Mouse (Mus musculus): ENCODE data around the gene Tmcc1. TPM values are rescaled to one million over a fixed set of nuclear protein-coding genes. Genes with fewer than 3 reads are reported as not detected.

The Tmcc1 gene
- total RNA-seq, 1 experiment from 2014 or later: 102 TPM

DNA sequence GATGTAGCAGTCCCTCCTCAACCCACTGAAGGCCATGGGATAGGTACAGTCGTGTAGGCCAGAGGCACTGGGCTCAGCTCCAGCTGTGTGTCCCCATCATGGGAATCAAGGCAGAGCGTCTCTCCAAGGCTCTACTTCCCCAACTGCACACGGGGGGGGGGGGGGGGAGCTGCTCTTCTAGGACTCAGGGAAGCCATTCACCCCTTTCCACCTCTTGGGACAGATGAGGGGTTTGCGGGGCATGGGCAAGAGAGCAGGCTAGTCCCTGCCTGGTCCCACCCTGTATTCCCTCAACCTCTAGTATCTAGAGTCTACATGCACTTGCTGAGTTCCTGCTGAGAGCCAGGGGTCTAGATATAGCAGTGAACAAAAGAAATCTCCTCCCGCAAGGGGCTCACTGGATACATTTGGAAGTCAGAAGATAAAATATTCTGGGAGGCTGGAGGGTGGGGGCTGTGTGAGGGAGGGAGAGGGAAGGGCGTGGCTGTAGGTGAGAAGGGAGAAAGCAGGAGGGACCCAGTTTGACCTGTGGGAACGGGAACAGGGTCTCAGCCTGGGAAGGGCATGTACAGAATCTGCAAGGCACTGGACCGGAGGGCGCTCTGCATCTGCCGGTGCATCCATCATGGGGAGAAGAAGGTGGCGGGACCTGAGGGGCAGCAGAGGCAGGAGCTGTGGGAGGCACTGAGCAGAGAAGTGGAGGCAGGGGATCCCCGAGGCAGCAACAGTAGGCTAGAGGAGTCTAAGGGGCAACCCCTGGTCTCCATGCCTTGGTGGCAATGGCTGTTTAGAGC is 190.8 kb downstream of the Tmcc1 start:
- ATAC-seq (replicated peaks; ENCODE audit: insufficient number of reproducible peaks, low FRiP score, low TSS enrichment, poor library complexity, severe bottlenecking): no peak

GRCm38 (mm10) chr6:116000851-116001250 is 192.4 kb downstream of the Tmcc1 start:
- no peak for ATAC-seq (replicated peaks; ENCODE audit: insufficient number of reproducible peaks, low FRiP score, low TSS enrichment, poor library complexity, severe bottlenecking)

DNA sequence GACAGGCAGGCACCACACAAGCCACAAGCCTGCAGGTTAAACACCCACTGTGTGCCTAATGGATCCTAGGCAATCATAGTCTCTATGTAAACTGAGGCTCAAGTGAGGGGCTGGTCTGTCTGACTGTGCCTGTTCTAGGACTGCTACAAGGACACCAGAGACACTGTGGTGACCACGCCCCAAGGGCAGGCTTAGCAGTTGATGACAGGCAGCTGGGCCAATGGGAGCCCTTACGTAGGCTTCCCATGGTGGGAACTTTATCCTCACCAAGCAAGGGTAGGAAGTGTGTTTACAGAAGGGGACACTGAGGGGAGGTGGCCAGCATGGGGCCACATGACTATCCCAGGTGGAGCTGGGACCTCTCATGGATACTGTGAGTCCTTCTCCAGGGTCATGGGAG is 194.1 kb downstream of the Tmcc1 start:
- no peak for ATAC-seq (replicated peaks; ENCODE audit: insufficient number of reproducible peaks, low FRiP score, low TSS enrichment, poor library complexity, severe bottlenecking)

DNA sequence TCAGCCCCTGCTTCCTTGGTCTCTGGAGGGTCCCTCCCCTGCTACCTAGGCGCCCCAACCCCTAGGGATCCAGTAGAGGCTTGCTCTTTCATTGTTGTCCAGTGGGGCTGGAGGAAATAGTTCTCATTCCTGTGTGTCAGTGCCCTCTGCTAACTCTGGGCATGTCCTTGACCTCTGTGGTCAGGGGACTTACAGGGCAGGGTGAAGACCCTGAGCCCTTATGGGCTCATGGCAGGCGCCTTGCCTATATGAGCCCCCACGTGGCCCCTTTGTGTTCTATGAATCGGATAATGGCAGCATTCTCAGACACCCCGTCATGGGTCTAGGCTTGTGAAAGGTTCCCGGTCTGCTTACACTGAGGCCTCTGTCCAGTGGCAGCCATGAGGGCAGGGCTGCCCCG is 194.5 kb downstream of the Tmcc1 start:
- ATAC-seq (replicated peaks; ENCODE audit: insufficient number of reproducible peaks, low FRiP score, low TSS enrichment, poor library complexity, severe bottlenecking): no peak

- no peak for ATAC-seq (replicated peaks; ENCODE audit: insufficient number of reproducible peaks, low FRiP score, low TSS enrichment, poor library complexity, severe bottlenecking)
Observed at GRCm38 (mm10) chr6:115997726-115998311, 195.5 kb downstream of the Tmcc1 start.

DNA sequence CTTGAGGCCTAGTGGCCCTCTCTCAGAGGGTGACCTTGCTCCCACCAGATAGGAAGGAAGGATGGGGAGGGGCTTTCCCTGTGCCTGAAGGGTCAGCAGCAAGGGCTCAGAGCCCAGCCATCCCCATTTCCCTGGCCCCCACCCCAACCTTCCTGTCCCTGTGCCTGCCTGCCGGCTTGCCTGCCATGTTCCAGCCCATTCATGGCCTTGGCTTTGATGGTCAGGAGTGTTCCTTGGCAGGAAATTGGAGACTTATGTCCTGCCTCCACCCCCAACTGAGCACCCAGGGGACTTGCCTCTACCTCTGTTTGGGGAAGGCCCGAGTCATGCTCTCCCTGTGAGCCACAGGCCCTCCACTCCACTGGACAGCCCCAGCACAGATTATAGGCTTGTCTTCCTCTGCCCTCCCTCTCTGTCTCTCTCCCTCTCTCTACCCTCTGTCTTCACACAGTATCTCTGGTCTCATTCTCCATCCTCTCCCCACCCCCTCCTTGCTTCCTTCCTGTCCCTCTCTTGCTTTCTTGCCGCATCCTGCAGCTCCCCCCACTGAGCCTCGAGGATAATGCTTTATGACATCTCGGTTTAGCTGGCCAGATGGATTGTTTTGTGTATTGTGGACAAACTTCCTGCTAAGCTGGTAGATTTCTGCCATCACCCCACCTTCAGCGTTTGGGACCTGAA is 197.0 kb downstream of the Tmcc1 start:
- no peak for ATAC-seq (replicated peaks; ENCODE audit: insufficient number of reproducible peaks, low FRiP score, low TSS enrichment, poor library complexity, severe bottlenecking)

DNA sequence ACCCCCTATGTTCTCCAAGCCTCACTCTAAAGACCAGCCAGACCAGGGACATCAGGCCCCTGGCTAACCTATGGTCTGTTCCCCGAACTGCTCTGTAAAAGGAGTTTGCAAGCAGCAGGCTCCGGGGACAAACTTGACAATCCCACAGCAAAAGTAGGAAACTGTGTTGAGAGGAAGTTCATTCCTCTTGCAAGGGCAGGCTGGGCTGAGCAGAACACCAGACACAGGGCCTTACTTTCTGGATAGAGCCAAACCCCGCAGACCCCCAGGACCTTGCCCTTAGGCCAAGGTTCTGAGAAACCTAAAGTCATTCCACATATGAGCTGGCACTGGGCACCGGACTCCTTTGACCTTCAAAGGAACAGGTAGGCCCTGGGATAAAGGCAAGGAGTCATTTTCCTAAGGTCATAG is 197.8 kb downstream of the Tmcc1 start:
- ATAC-seq (replicated peaks; ENCODE audit: insufficient number of reproducible peaks, low FRiP score, low TSS enrichment, poor library complexity, severe bottlenecking): no peak

- peak; percentile 64 for ATAC-seq (replicated peaks; ENCODE audit: insufficient number of reproducible peaks, low FRiP score, low TSS enrichment, poor library complexity, severe bottlenecking)
Observed at GRCm38 (mm10) chr6:115994877-115995520, 198.3 kb downstream of the Tmcc1 start, which contains the start of gene Plxnd1. TSS of gene Plxnd1 (minus strand) at chr6:115995005.

DNA sequence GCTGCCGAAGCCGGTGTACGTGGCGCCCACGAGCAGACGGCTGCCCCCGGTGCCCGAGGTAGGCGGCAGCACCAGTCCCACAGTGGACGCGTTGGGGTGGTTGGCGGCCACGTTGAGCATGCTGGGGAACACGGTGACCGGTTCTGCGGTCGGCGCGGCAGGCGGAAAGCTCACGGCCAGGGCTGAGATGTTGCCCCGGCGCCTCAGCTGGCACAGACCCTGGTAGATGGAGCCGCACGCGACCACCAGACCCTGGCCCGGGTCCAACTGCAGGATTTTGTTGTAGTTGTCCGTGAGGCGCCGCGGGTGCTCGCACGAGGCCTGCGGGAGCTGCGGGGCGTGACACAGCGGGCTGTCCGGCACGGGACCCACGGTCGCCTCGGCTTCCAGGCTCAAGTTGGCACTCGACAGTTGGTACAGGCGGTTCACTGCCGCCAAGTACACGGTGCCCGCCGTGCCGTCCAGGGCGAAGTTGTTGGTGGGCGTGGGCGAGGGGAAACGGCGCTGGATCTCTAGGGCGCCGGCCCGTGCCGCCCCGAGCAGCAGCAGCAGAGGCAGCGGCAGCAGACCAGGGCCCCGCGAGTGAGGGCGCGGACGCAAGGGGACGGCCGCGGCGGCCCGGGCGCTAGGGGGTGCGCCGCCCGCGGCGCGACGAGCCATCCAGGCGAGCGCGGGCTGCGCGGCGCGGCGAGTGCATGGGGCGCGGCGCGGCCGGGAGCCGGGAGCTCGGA is 199.0 kb downstream of the Tmcc1 start:
- ATAC-seq (replicated peaks; ENCODE audit: insufficient number of reproducible peaks, low FRiP score, low TSS enrichment, poor library complexity, severe bottlenecking): no peak

- no peak for ATAC-seq (replicated peaks; ENCODE audit: insufficient number of reproducible peaks, low FRiP score, low TSS enrichment, poor library complexity, severe bottlenecking)
Observed at GRCm38 (mm10) chr6:115993463-115994145, 199.7 kb downstream of the Tmcc1 start.

GRCm38 (mm10) chr6:115992981-115993380 is 200.3 kb downstream of the Tmcc1 start:
- no peak for ATAC-seq (replicated peaks; ENCODE audit: insufficient number of reproducible peaks, low FRiP score, low TSS enrichment, poor library complexity, severe bottlenecking)

- no peak for ATAC-seq (replicated peaks; ENCODE audit: insufficient number of reproducible peaks, low FRiP score, low TSS enrichment, poor library complexity, severe bottlenecking)
Observed at GRCm38 (mm10) chr6:115991881-115992620, 201.2 kb downstream of the Tmcc1 start.

GRCm38 (mm10) chr6:115991108-115991880 is 202.0 kb downstream of the Tmcc1 start:
- ATAC-seq (replicated peaks; ENCODE audit: insufficient number of reproducible peaks, low FRiP score, low TSS enrichment, poor library complexity, severe bottlenecking): no peak

GRCm38 (mm10) chr6:115990479-115990878 is 202.8 kb downstream of the Tmcc1 start:
- no peak for ATAC-seq (replicated peaks; ENCODE audit: insufficient number of reproducible peaks, low FRiP score, low TSS enrichment, poor library complexity, severe bottlenecking)

GRCm38 (mm10) chr6:115990056-115990455 is 203.2 kb downstream of the Tmcc1 start:
- no peak for ATAC-seq (replicated peaks; ENCODE audit: insufficient number of reproducible peaks, low FRiP score, low TSS enrichment, poor library complexity, severe bottlenecking)

DNA sequence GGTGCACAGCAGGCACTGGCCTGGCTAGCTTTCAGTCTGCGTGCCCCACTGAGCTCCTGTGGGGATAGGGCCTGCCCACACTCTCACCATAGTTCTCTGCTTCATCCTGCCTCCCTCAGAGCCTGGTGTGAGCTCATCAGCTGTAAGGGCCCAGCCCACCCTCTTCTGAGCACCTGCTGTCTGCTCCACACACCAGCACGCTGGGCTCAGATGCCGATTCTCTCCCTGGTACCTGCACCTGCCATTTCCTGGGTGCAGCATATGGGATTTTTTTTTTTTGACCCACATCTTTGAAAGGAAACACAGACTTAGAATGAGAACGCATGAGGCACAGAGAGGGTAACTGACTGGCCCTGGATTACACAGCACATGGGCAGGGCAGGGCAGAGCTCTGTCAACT is 203.7 kb downstream of the Tmcc1 start:
- no peak for ATAC-seq (replicated peaks; ENCODE audit: insufficient number of reproducible peaks, low FRiP score, low TSS enrichment, poor library complexity, severe bottlenecking)

- no peak for ATAC-seq (replicated peaks; ENCODE audit: insufficient number of reproducible peaks, low FRiP score, low TSS enrichment, poor library complexity, severe bottlenecking)
Observed at GRCm38 (mm10) chr6:115989032-115989431, 204.3 kb downstream of the Tmcc1 start.
